Mouse (Mus musculus) Muller cell, postnatal 12 days (primary cell): Measurements from ENCODE around the gene Doc2b.

Experiments
- DNase-seq: peaks from one replicate; pipeline ENCODE4 v3.0.0-alpha.2; 2015; ENCODE audit errors: inconsistent ontology term

Gene Doc2b

GRCm38 (mm10) chr11:75796029-75796445 lies at the start of gene Doc2b:
Doc2b (minus strand) TSS chr11:75796049.
- DNase-seq = peak; percentile 52

- no peak for DNase-seq
These were observed 47.2 kb upstream of the Doc2b start for GRCm38 (mm10) chr11:75842904-75843619.

GRCm38 (mm10) chr11:75841503-75841902 lies 45.7 kb upstream of the Doc2b start:
- no peak for DNase-seq

GRCm38 (mm10) chr11:75839536-75840430 lies 43.9 kb upstream of the Doc2b start:
- DNase-seq = no peak

- no peak for DNase-seq
These were observed 43.1 kb upstream of the Doc2b start for GRCm38 (mm10) chr11:75838861-75839426.

- DNase-seq = no peak
These were observed 40.4 kb upstream of the Doc2b start for GRCm38 (mm10) chr11:75836240-75836610.

- DNase-seq = no peak
These were observed 39.9 kb upstream of the Doc2b start for GRCm38 (mm10) chr11:75835587-75836239.

GRCm38 (mm10) chr11:75833081-75833480 lies 37.2 kb upstream of the Doc2b start:
- no peak for DNase-seq

GRCm38 (mm10) chr11:75830386-75830785 lies 34.5 kb upstream of the Doc2b start:
- DNase-seq = no peak

GRCm38 (mm10) chr11:75827414-75827813 lies 31.6 kb upstream of the Doc2b start:
- DNase-seq = no peak

GRCm38 (mm10) chr11:75823506-75823905 lies 27.7 kb upstream of the Doc2b start:
- DNase-seq = no peak

GRCm38 (mm10) chr11:75813085-75813484 lies 17.2 kb upstream of the Doc2b start:
- DNase-seq = no peak

- peak; percentile 74 for DNase-seq
These were observed 16.1 kb upstream of the Doc2b start for GRCm38 (mm10) chr11:75811900-75812299.

- DNase-seq = no peak
These were observed 14.7 kb upstream of the Doc2b start for GRCm38 (mm10) chr11:75810526-75810925.

- no peak for DNase-seq
These were observed 11.6 kb upstream of the Doc2b start for GRCm38 (mm10) chr11:75807486-75807885.

- DNase-seq = no peak
These were observed 6.1 kb upstream of the Doc2b start for GRCm38 (mm10) chr11:75801771-75802550.

- DNase-seq = no peak
These were observed 5.5 kb upstream of the Doc2b start for GRCm38 (mm10) chr11:75801369-75801768.

- DNase-seq = no peak
These were observed 842 bp upstream of the Doc2b start for GRCm38 (mm10) chr11:75796536-75797246.

GRCm38 (mm10) chr11:75795321-75795636 lies 570 bp downstream of the Doc2b start:
- no peak for DNase-seq

GRCm38 (mm10) chr11:75794602-75795320 lies 1.1 kb downstream of the Doc2b start:
- no peak for DNase-seq
